Mouse (Mus musculus) embryo, embryonic 10.5 days (tissue): Measurements from ENCODE around the gene Olfr372.
"Not testable (repeated sequence)": the region's sequence is repeated elsewhere in the genome, so short reads cannot be mapped to it uniquely, and the experiment has no call there.

Source experiments
- DNase-seq: peaks from one replicate; pipeline ENCODE4 v3.0.0-alpha.2; 2015; ENCODE audit warnings: low spot score

Olfr372 gene

DNA sequence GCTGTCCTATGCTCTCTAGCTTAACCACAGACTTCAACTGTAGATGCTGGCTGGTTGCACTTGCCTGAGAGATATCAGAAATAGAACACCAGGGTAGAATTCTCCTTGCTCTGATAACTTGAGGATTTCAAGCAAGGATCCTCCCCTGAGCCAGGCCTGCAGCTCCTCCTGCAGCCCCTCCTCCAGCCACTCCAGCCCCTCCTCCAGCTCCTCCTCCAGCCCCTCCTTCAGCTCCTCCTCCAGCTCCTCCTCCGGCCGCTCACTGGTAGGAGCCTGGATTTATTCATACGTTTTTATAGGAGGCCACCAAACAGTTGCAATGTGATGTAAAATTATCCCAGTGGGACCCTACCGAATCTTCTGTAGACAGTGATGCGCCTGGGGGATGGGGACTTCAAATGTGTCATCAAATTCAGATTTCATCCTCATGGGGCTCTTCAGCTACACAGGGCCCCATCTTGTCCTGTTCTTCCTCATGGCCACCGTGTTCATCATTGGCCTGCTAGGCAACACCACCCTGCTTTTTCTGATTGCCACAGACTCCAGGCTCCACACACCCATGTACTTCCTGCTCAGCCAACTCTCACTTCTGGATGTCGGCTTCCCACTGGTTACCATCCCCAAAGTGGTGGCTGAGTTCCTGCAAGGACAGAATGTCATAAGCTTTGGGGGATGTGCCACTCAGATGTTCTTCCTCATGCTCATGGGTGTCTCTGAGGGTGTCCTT lies 58.5 kb downstream of the Olfr372 start:
- DNase-seq, result not testable (repeated sequence)

- DNase-seq, result no peak
Measured at GRCm38 (mm10) chr8:72105165-72105564, 64.1 kb downstream of the Olfr372 start.

DNA sequence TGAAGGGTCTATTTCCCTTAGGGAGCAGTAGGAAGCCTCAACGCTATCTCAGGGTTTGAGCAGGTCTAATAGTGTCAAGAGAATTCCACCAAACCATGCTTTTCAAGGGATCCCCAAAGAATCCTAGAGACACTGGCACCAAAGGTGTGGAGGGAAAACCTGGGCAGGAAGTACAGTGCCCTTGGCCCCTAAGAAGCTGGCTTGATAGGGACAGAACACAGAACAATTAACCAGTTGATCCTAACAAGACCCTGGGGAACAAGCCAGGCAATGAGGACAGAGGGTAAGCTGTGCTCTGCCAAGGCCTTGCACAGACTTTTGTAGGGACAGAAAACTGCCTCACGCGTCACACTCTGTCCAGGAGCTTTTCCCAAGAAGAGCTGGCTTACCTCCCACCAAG lies 65.7 kb downstream of the Olfr372 start, which contains the start of gene Olfr374:
Gene Olfr374, plus strand, starts transcription at position 301 of the 400 bp plus-strand sequence.
- no peak for DNase-seq
